Mouse (Mus musculus) neural tube, embryonic 12.5 days (tissue): ENCODE measurements around the gene Tie1. TPM values are rescaled to one million over a fixed set of nuclear protein-coding genes. Genes with fewer than 3 reads are reported as not detected.
A peak's percentile ranks its signal among the peaks of the same experiment; 100 is the strongest.

ENCODE experiments used
- ATAC-seq: fragments of 200-750 bp; cut with Nextera tagmentation; 2 replicates; pipeline ENCODE4 v1.8.0; 2017; ENCODE audit warnings: low read depth, mild to moderate bottlenecking, moderate TSS enrichment, moderate library complexity; ENCODE audit not compliant: low FRiP score
- H3K27ac ChIP-seq: fragments of 300-500 bp; sonication (generic); 2 replicates; pipeline ENCODE4 v1.5.1; 2016
- H3K27me3 ChIP-seq: fragments of 300-500 bp; sonication (generic); replicated peaks from 2 replicates; pipeline ENCODE4 v1.6.1; 2016; ENCODE audit warnings: mild to moderate bottlenecking
- H3K36me3 ChIP-seq: fragments of 300-500 bp; sonication (generic); 2 replicates; pipeline ENCODE4 v1.6.1; 2016; ENCODE audit warnings: mild to moderate bottlenecking
- H3K4me1 ChIP-seq: fragments of 300-500 bp; sonication (generic); 2 replicates; pipeline ENCODE4 v1.6.1; 2016
- H3K4me2 ChIP-seq: fragments of 300-500 bp; sonication (generic); replicated peaks from 2 replicates; pipeline ENCODE4 v1.6.1; 2016; ENCODE audit warnings: mild to moderate bottlenecking
- H3K4me3 ChIP-seq: fragments of 300-500 bp; sonication (generic); 2 replicates; pipeline ENCODE4 v1.5.1; 2016
- H3K9ac ChIP-seq: fragments of 300-500 bp; sonication (generic); 2 replicates; pipeline ENCODE4 v1.6.1; 2016; ENCODE audit warnings: mild to moderate bottlenecking
- H3K9me3 ChIP-seq: fragments of 300-500 bp; sonication (generic); 2 replicates; pipeline ENCODE4 v1.6.1; 2016; ENCODE audit warnings: mild to moderate bottlenecking
- WGBS: fragments of 180-500 bp; shearing (Covaris S2); methylation state at CpG from one replicate; pipeline ENCODE4 v1.1.7; 2016; 5-methylcytosine and 5-hydroxymethylcytosine counted together
- polyA plus RNA-seq: library from polyadenylated mRNA; unstranded; fragments of >200 nt; fragmentation: Nextera tagmentation; extraction: Ambion mirVana; gene quantifications from 2 replicates; pipeline ENCODE4 v1.2.1, GENCODE M21; 2016

Tie1 gene
- polyA plus RNA-seq, 1 experiment from 2014 or later, result 23.5 TPM

DNA sequence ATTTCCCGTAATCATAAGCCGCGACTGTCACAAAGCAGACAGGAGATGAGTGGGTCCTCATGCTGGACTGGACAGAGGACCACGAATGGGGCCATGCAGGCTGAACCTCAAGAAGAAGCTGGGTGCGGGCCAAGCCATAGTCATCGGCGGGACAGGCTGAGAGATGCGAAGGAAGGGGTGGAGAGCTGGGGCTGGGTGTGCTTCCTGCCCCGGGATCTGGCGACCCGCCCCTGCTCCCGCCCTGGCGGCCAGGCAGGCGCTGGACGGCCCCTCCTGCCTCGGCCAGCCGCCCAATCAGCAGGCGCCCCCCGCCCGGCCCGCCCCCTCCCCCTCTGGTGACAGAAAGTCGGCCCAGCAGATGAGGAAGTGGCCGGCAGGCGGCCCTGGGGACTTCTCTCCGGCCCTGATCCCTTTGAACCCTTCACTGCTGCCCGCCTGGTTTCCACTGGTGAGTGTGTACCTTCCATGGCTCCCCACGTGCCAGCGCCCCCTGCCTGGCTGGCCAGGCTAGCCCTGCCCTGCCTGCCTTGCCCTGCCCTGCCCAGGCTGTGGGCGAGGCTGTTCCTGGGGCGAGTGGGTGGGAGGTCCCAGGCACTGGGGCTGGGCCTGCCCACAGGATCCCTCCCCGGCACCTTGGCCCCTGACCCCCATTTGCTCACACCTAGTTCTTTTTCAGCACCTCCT is 62.0 kb downstream of the Tie1 start, which contains the start of gene Elovl1:
Gene Elovl1 (plus strand): TSS at position 326 of the 684 bp plus-strand sequence.
- H3K9ac ChIP-seq, result peak within 1 kb of the TSS; percentile 67
- peak within 1 kb of the TSS; percentile 54; the same call in 1 of the 2 replicates for H3K27ac ChIP-seq
- peak within 1 kb of the TSS; percentile 59 for H3K4me3 ChIP-seq
- peaks cover 32% of the 10 kb centered on the region for H3K36me3 ChIP-seq
- H3K4me2 ChIP-seq, result peak within 1 kb of the TSS; percentile 85
- no peaks in the 10 kb centered on the region for H3K9me3 ChIP-seq
- ATAC-seq, result peak; percentile 92
- H3K4me1 ChIP-seq, result peaks cover 19% of the 10 kb centered on the region
- WGBS, result under 1% methylated on average over 19 of the region's 31 CpGs
- H3K27me3 ChIP-seq, result no peaks in the 10 kb centered on the region

DNA sequence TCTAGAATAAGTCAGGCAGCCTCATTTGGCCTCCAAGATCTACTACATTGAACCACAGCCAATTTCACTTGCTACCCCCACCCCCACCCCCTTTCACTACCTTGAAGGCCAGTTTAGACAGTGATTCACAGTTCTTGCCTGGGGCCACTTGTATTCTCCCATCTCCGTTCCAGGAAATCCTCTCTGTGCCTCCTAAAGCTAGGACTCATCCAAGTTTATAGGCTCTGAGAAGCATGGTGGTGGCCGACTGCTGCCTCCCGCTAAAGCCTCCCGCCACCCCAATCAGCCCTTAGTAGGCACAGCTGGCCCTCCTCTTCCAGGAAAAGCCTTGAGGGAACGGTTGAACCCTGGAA is 62.5 kb downstream of the Tie1 start:
- Histone ChIP-seq H3K27ac (peak overlapping the region; percentile 54; the same call in 1 of the 2 replicates), H3K4me2 (peak overlapping the region; percentile 85), H3K36me3 (peaks cover 26% of the 10 kb centered on the region), H3K4me1 (peaks cover 19% of the 10 kb centered on the region), H3K9me3 (no peaks in the 10 kb centered on the region), H3K27me3 (no peaks in the 10 kb centered on the region), H3K4me3 (peak overlapping the region; percentile 59), H3K9ac (peak overlapping the region; percentile 67)
- 1% methylated on average over 5 of the region's 5 CpGs for WGBS
- no peak; the same call in 1 of the 2 replicates for ATAC-seq

DNA sequence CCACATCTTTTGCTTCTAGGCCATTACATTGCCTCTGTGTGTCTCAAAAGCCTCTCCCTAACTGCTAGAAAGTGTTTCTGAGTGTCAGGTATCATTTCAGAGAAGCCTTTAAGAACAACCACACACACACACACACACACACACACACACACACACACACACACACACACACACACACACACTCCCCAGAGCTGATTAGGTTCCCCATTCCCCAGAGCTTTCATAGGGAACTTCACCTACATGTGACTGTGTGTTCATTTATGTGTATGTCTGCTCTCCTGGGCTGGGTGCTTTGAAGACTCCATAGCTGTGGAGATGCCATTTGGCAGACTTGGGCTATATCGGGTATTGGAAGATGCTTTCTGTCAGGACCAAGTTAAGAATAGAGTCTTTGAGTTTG is 64.5 kb downstream of the Tie1 start:
- WGBS, result 97% methylated on average over 1 of the region's 1 CpGs

DNA sequence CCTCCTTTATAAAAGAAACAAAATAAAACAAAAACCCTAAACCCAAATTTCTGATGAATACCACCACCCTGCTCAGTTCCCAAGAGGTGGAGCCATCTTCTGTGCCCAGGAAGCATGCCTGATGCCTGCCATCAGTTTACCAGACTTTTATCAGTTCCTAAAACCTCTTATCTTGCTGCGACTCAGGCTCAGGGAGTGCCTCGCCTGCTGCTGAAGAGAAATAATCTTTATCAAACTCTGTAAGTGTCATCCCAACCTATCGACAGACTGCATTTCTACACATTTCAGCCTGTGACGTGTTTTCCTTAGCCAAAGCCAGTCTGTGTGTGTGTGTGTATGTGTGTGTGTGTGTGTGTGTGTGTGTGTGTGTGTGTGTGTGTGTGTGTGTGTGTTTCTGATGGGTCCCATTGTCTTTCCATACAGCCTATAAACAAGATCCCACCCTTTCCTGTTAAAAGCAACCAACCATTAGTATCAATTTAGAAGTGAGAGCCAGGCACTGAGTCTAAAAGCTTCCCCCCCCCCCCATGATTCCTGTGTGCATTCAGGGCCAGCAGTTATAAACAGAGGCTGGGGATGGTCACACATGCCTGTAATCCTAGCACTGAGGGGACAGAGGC is 65.2 kb downstream of the Tie1 start:
- H3K9ac ChIP-seq, result no peak overlapping the region
- no peak overlapping the region for H3K4me2 ChIP-seq
- no peak for ATAC-seq
- 87% methylated on average over 4 of the region's 4 CpGs for WGBS
- H3K36me3 ChIP-seq, result peaks cover 28% of the 10 kb centered on the region
- no peaks in the 10 kb centered on the region for H3K27me3 ChIP-seq
- H3K27ac ChIP-seq, result no peak overlapping the region
- no peaks in the 10 kb centered on the region for H3K9me3 ChIP-seq
- H3K4me1 ChIP-seq, result peaks cover 19% of the 10 kb centered on the region
- no peak overlapping the region for H3K4me3 ChIP-seq

More for the DNA sequence above, 64.5 kb downstream of the Tie1 start:
- no peak overlapping the region for H3K9ac ChIP-seq
- no peak overlapping the region for H3K4me2 ChIP-seq
- H3K4me3 ChIP-seq, result no peak overlapping the region
- no peak for ATAC-seq
- peaks cover 23% of the 10 kb centered on the region for H3K36me3 ChIP-seq
- H3K4me1 ChIP-seq, result peaks cover 19% of the 10 kb centered on the region
- no peaks in the 10 kb centered on the region for H3K27me3 ChIP-seq
- no peaks in the 10 kb centered on the region for H3K9me3 ChIP-seq
- no peak overlapping the region for H3K27ac ChIP-seq

DNA sequence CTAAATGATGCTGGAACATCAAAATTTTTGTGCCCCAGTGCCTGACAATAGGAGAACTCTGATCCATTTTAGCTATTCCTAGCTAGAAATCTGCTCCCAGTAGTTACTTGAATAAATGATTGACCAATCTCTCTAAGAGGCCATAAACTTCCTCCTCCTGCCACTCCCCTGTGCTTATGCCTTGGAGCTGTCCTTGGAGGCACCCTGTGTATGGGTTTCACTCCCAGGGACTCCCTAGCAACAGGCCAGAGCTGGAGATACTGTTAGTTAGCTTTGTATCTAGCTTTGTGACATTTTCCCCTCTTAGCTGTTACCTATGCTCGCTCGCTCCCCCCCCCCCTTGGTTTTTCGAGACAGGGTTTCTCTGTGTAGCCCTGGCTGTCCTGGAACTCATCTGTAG is 68.5 kb downstream of the Tie1 start:
- no peak overlapping the region for H3K9ac ChIP-seq
- H3K9me3 ChIP-seq, result no peaks in the 10 kb centered on the region
- no peak overlapping the region for H3K27ac ChIP-seq
- no peak for ATAC-seq
- no peak overlapping the region for H3K4me3 ChIP-seq
- H3K27me3 ChIP-seq, result no peaks in the 10 kb centered on the region
- no peaks in the 10 kb centered on the region for H3K4me1 ChIP-seq
- H3K36me3 ChIP-seq, result peaks cover 56% of the 10 kb centered on the region
- H3K4me2 ChIP-seq, result no peak overlapping the region
- 85% methylated on average over 3 of the region's 3 CpGs for WGBS

Other genes starting within 250 kb of the Tie1 start
- gene Ptprf, start 198.7 kb downstream of the Tie1 start, polyA plus RNA-seq, result 109 and 122 TPM in 2 replicates
- gene Szt2, start 80.8 kb downstream of the Tie1 start, polyA plus RNA-seq, result 10.8 and 11.8 TPM in 2 replicates
- 127 and 137 TPM in 2 replicates for gene Med8, start 80.7 kb downstream of the Tie1 start, polyA plus RNA-seq
- gene Elovl1, start 62.0 kb downstream of the Tie1 start, polyA plus RNA-seq, result 38.2 and 40.6 TPM in 2 replicates
- 165 and 181 TPM in 2 replicates for gene Cdc20, start 52.7 kb downstream of the Tie1 start, polyA plus RNA-seq
- 0.46 and 0.68 TPM in 2 replicates for gene Mpl, start 32.5 kb downstream of the Tie1 start, polyA plus RNA-seq
- gene 2610528J11Rik, start 36.9 kb upstream of the Tie1 start, polyA plus RNA-seq, result 0.56 TPM in 1 of 2 replicates, not detected in the other
- 0.23 TPM in 1 of 2 replicates, not detected in the other for gene Tmem125, start 54.0 kb upstream of the Tie1 start, polyA plus RNA-seq
- gene Cfap57, start 130.7 kb upstream of the Tie1 start, polyA plus RNA-seq, result 1.2 and 1.3 TPM in 2 replicates
- gene Ebna1bp2, start 130.7 kb upstream of the Tie1 start, polyA plus RNA-seq, result 151 and 158 TPM in 2 replicates
- gene Olfr62, start 168.9 kb upstream of the Tie1 start, polyA plus RNA-seq, result not detected in 2 replicates
- gene Olfr1342, start 202.7 kb upstream of the Tie1 start, polyA plus RNA-seq, result not detected in 2 replicates
- gene Olfr1341, start 213.5 kb upstream of the Tie1 start, polyA plus RNA-seq, result not detected in 2 replicates
- not detected in 2 replicates for gene Olfr1340, start 230.1 kb upstream of the Tie1 start, polyA plus RNA-seq
- not detected in 2 replicates for gene Olfr1339, start 242.1 kb upstream of the Tie1 start, polyA plus RNA-seq